Mouse (Mus musculus) heart, embryonic 10.5 days (tissue): ENCODE results near the gene Prune1. TPM values are rescaled to one million over a fixed set of nuclear protein-coding genes. Genes with fewer than 3 reads are reported as not detected.

Experiments used
- DNase-seq: peaks from one replicate; pipeline ENCODE4 v3.0.0-alpha.2; 2017; ENCODE audit warnings: low spot score
- H3K27ac ChIP-seq: fragments of 300-500 bp; sonication (generic); 2 replicates; pipeline ENCODE4 v1.5.1; 2016; ENCODE audit warnings: mild to moderate bottlenecking
- H3K27me3 ChIP-seq: fragments of 300-500 bp; sonication (generic); 2 replicates; pipeline ENCODE4 v1.6.1; 2016; ENCODE audit warnings: mild to moderate bottlenecking; ENCODE audit not compliant: poor library complexity, insufficient read depth, severe bottlenecking
- H3K36me3 ChIP-seq: fragments of 300-500 bp; sonication (generic); 2 replicates; pipeline ENCODE4 v1.6.1; 2016; ENCODE audit warnings: mild to moderate bottlenecking, moderate library complexity
- H3K4me1 ChIP-seq: fragments of 300-500 bp; sonication (generic); 2 replicates; pipeline ENCODE4 v1.6.1; 2016; ENCODE audit warnings: mild to moderate bottlenecking
- H3K4me3 ChIP-seq: fragments of 300-500 bp; sonication (generic); 2 replicates; pipeline ENCODE4 v1.5.1; 2016; ENCODE audit warnings: mild to moderate bottlenecking, moderate library complexity
- H3K9me3 ChIP-seq: fragments of 300-500 bp; sonication (generic); 2 replicates; pipeline ENCODE4 v1.6.1; 2016; ENCODE audit warnings: mild to moderate bottlenecking, moderate library complexity
- WGBS: fragments of 180-500 bp; shearing (Covaris S2); methylation state at CpG from one replicate; pipeline ENCODE4 v1.1.7; 2016; 5-methylcytosine and 5-hydroxymethylcytosine counted together
- polyA plus RNA-seq: library from polyadenylated mRNA; unstranded; fragments of >200 nt; fragmentation: Nextera tagmentation; extraction: Ambion mirVana; gene quantifications from 2 replicates; pipeline ENCODE4 v1.2.1, GENCODE M21; 2016

Gene Prune1
- polyA plus RNA-seq, 1 experiment from 2014 or later = 30.7 TPM

GRCm38 (mm10) chr3:95239971-95240370 is 41.9 kb downstream of the Prune1 start:
- Histone ChIP-seq H3K27ac (no peak overlapping the region), H3K4me3 (no peak overlapping the region), H3K27me3 (no peaks in the 10 kb centered on the region), H3K36me3 (peaks cover 40% of the 10 kb centered on the region), H3K4me1 (peaks cover 12% of the 10 kb centered on the region; the same call in 1 of the 2 replicates), H3K9me3 (no peaks in the 10 kb centered on the region)
- 79% methylated on average over 12 of the region's 12 CpGs for WGBS
- DNase-seq = no peak

DNA sequence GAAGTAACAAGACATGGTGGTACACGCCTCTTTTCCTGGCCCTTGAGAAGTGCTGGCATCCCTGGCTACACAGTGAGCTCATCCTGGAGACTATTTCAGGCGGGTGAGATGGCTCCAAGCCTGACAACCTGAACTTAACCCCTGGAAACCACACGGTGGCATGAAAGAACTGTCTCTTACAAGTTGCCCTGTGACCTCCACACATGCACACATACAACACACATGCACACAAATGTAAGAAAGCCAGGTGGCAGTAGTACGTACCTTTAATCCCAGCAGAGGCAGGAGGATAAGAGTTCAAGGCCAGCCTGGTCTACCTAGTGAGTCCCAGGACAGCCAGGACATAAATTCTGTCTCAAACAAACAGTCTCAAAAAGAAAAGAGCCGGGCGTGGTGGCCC is 42.9 kb downstream of the Prune1 start:
- Histone ChIP-seq H3K27ac (no peak overlapping the region), H3K4me3 (no peak overlapping the region), H3K36me3 (peaks cover 46% of the 10 kb centered on the region), H3K9me3 (no peaks in the 10 kb centered on the region), H3K27me3 (no peaks in the 10 kb centered on the region), H3K4me1 (peaks cover 12% of the 10 kb centered on the region; the same call in 1 of the 2 replicates)
- WGBS = 78% methylated on average over 6 of the region's 6 CpGs
- DNase-seq = no peak

GRCm38 (mm10) chr3:95237541-95238099 is 44.3 kb downstream of the Prune1 start:
- Histone ChIP-seq H3K4me3 (no peak overlapping the region), H3K27ac (no peak overlapping the region), H3K4me1 (peaks cover 13% of the 10 kb centered on the region; the same call in 1 of the 2 replicates), H3K9me3 (no peaks in the 10 kb centered on the region), H3K27me3 (no peaks in the 10 kb centered on the region), H3K36me3 (peaks cover 60% of the 10 kb centered on the region)
- no peak for DNase-seq
- WGBS = 87% methylated on average over 8 of the region's 8 CpGs

GRCm38 (mm10) chr3:95235386-95236301 is 46.2 kb downstream of the Prune1 start:
- DNase-seq = no peak
- no peaks in the 10 kb centered on the region for H3K9me3 ChIP-seq
- H3K27ac ChIP-seq = no peak overlapping the region
- H3K36me3 ChIP-seq = peaks cover 72% of the 10 kb centered on the region
- no peak overlapping the region for H3K4me3 ChIP-seq
- 87% methylated on average over 23 of the region's 23 CpGs for WGBS
- peaks cover 26% of the 10 kb centered on the region for H3K4me1 ChIP-seq
- H3K27me3 ChIP-seq = no peaks in the 10 kb centered on the region

- peaks cover 70% of the 10 kb centered on the region for H3K36me3 ChIP-seq
- DNase-seq = no peak
- H3K4me3 ChIP-seq = no peak overlapping the region
- no peaks in the 10 kb centered on the region for H3K9me3 ChIP-seq
- peak overlapping the region; percentile 31; the same call in 1 of the 2 replicates for H3K27ac ChIP-seq
- 86% methylated on average over 16 of the region's 16 CpGs for WGBS
- H3K27me3 ChIP-seq = no peaks in the 10 kb centered on the region
- peaks cover 37% of the 10 kb centered on the region for H3K4me1 ChIP-seq
Observed at GRCm38 (mm10) chr3:95233303-95233980, 48.4 kb downstream of the Prune1 start.

- H3K4me3 ChIP-seq = no peak overlapping the region
- H3K27me3 ChIP-seq = no peaks in the 10 kb centered on the region
- H3K4me1 ChIP-seq = peaks cover 37% of the 10 kb centered on the region
- peak overlapping the region; percentile 31; the same call in 1 of the 2 replicates for H3K27ac ChIP-seq
- no peak for DNase-seq
- H3K36me3 ChIP-seq = peaks cover 64% of the 10 kb centered on the region
- no peaks in the 10 kb centered on the region for H3K9me3 ChIP-seq
- WGBS = 64% methylated on average over 7 of the region's 7 CpGs
Observed at GRCm38 (mm10) chr3:95232771-95233170, 49.1 kb downstream of the Prune1 start.

GRCm38 (mm10) chr3:95231298-95232221 is 50.3 kb downstream of the Prune1 start, which contains the start of gene Mllt11:
Mllt11 (minus strand) TSS chr3:95232171.
- H3K4me3 ChIP-seq = peak within 1 kb of the TSS; percentile 80
- H3K27ac ChIP-seq = peak within 1 kb of the TSS; percentile 96
- H3K27me3 ChIP-seq = no peaks in the 10 kb centered on the region
- H3K4me1 ChIP-seq = peaks cover 45% of the 10 kb centered on the region
- peaks cover 52% of the 10 kb centered on the region for H3K36me3 ChIP-seq
- no peak for DNase-seq
- 74% methylated on average over 13 of the region's 13 CpGs for WGBS
- no peaks in the 10 kb centered on the region for H3K9me3 ChIP-seq

- Histone ChIP-seq H3K27ac (peak overlapping the region; percentile 96), H3K27me3 (no peaks in the 10 kb centered on the region), H3K4me3 (peak overlapping the region; percentile 80), H3K9me3 (no peaks in the 10 kb centered on the region), H3K4me1 (peaks cover 45% of the 10 kb centered on the region), H3K36me3 (peaks cover 47% of the 10 kb centered on the region)
- DNase-seq = no peak
- WGBS = 54% methylated on average over 8 of the region's 8 CpGs
Observed at GRCm38 (mm10) chr3:95230495-95231297, 51.2 kb downstream of the Prune1 start.

DNA sequence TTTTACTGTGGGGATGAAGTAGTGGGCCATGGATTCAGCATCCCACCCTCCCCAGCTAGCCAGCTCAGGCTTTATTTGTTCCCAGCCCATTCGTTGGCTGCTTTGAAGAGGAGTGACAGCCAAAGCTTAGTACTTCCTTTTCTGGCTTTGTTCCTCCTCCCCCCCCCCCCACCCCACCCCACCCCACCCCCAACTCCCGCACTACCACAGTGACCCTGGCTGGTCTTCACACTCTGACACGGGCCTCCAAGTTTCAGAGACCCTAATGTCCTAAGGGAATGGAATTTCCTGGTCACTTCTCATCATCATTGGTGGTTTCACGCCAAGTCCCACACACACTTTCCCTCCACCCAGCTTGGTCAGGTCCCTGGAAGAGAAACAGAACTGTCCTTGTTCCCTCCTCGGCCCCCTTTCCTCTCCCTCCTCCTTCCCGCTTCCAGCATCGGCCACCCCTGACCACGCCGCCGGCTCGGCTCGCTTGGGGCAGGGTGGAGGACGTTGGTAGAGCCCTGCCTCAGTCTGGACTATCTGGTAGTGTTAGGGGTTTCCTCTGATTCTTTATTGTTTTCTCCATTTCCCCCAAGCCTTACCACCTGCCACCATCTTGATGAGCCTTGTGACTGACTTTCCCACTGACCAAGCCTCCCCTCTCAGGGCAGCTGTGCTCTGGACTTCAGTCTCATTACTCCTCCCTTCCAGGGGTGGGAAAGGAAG is 51.9 kb downstream of the Prune1 start:
- WGBS = 3% methylated on average over 13 of the region's 13 CpGs
- no peaks in the 10 kb centered on the region for H3K27me3 ChIP-seq
- no peaks in the 10 kb centered on the region for H3K9me3 ChIP-seq
- peaks cover 47% of the 10 kb centered on the region for H3K36me3 ChIP-seq
- peaks cover 45% of the 10 kb centered on the region for H3K4me1 ChIP-seq
- peak overlapping the region; percentile 80 for H3K4me3 ChIP-seq
- DNase-seq = no peak
- peak overlapping the region; percentile 96 for H3K27ac ChIP-seq

GRCm38 (mm10) chr3:95228894-95229780 is 52.7 kb downstream of the Prune1 start:
- Histone ChIP-seq H3K27me3 (no peaks in the 10 kb centered on the region), H3K36me3 (peaks cover 46% of the 10 kb centered on the region)
- WGBS = under 1% methylated on average over 43 of the region's 43 CpGs

More at GRCm38 (mm10) chr3:95228894-95229780, 52.7 kb downstream of the Prune1 start:
- Histone ChIP-seq H3K4me3 (peak overlapping the region; percentile 80), H3K9me3 (no peaks in the 10 kb centered on the region), H3K27ac (peak overlapping the region; percentile 96), H3K4me1 (peaks cover 49% of the 10 kb centered on the region)
- no peak for DNase-seq
